In genomic region chr5:28061011-28061410, GRCm38 (mm10) we compare ENCODE assay signal across 11 mouse cellular contexts. TPM values are rescaled to one million over a fixed set of nuclear protein-coding genes. Genes with fewer than 3 reads are reported as not detected.
A peak's percentile ranks its signal among the peaks of the same experiment; 100 is the strongest.
DNase-seq lines count a peak whose midpoint lies in the region; ATAC-seq and TF ChIP-seq lines count a peak whose summit lies in the region.
"Had no signal": no experiment of that assay in that cellular context is flagged by ENCODE, and none has a peak within 500 bp of the region (broad histone marks: within the 10 kb centered on the region; RNA-seq: fewer than 3 reads in every experiment).

No protein-coding gene starts in this region.

- DNase-seq in heart, postnatal 14 days, result no peak
- DNase-seq in right cerebral cortex, postnatal 14 days, result peak; percentile 43
- DNase-seq in right cerebral cortex, adult 18-20 months, result no peak
- DNase-seq in lung, embryonic 14.5 days, result peak; percentile 36
- DNase-seq in telencephalon, adult 2 months (ENCODE audit: low read depth, low spot score), result peak; percentile 34
- DNase-seq in thymus, postnatal 14 days, result no peak
- DNase-seq: gastrocnemius, postnatal 10 days; kidney, postnatal 10 days; thymus, postnatal 25 days had no signal

- H3K4me3 ChIP-seq in heart, embryonic 13.5 days, result no peak overlapping the region
- no peak overlapping the region for H3K4me3 ChIP-seq in lung, embryonic 14.5 days (ENCODE audit: low read depth, low read length)
- no peak overlapping the region for H3K4me3 ChIP-seq in hindbrain, embryonic 13.5 days

- no peaks in the 10 kb centered on the region for H3K9me3 ChIP-seq in heart, embryonic 13.5 days
- no peaks in the 10 kb centered on the region for H3K9me3 ChIP-seq in lung, embryonic 14.5 days (ENCODE audit: low read depth, low read length)
- no peaks in the 10 kb centered on the region for H3K9me3 ChIP-seq in hindbrain, embryonic 13.5 days

- H3K9ac ChIP-seq in heart, embryonic 13.5 days, result no peak overlapping the region
- no peak overlapping the region for H3K9ac ChIP-seq in lung, embryonic 14.5 days
- no peak overlapping the region for H3K9ac ChIP-seq in hindbrain, embryonic 13.5 days

- peak overlapping the region; percentile 66 for H3K27ac ChIP-seq in heart, embryonic 13.5 days (replicated peaks)
- H3K27ac ChIP-seq in lung, embryonic 14.5 days (ENCODE audit: low read depth), result peak overlapping the region; percentile 48; the same call in 1 of the 2 replicates
- H3K27ac ChIP-seq in hindbrain, embryonic 13.5 days, result no peak overlapping the region

- peaks cover 34% of the 10 kb centered on the region for H3K4me1 ChIP-seq in heart, embryonic 13.5 days
- H3K4me1 ChIP-seq in lung, embryonic 14.5 days (ENCODE audit: insufficient read depth), result no peaks in the 10 kb centered on the region
- H3K4me1 ChIP-seq in hindbrain, embryonic 13.5 days (replicated peaks), result no peaks in the 10 kb centered on the region

- no peak for TF ChIP-seq CTCF in lung, embryonic 14.5 days (IDR thresholded peaks at IDR 0.05; ENCODE audit: low read depth)

- intact Hi-C loops in heart, postnatal 14 days (cut with DNase I), result no loop called here

- no peak for ATAC-seq in heart, embryonic 13.5 days (ENCODE audit: extremely low read depth, insufficient number of reproducible peaks, low FRiP score, low TSS enrichment)
- no peak for ATAC-seq in lung, embryonic 14.5 days (ENCODE audit: insufficient read depth)
- no peak for ATAC-seq in hindbrain, embryonic 13.5 days (ENCODE audit: low FRiP score)

- H3K4me2 ChIP-seq in heart, embryonic 13.5 days, result no peak overlapping the region
- no peak overlapping the region for H3K4me2 ChIP-seq in lung, embryonic 14.5 days
- H3K4me2 ChIP-seq in hindbrain, embryonic 13.5 days, result no peak overlapping the region

- no peaks in the 10 kb centered on the region for H3K27me3 ChIP-seq in heart, embryonic 13.5 days (replicated peaks)
- H3K27me3 ChIP-seq in lung, embryonic 14.5 days (ENCODE audit: insufficient read depth, low read length), result no peaks in the 10 kb centered on the region
- no peaks in the 10 kb centered on the region for H3K27me3 ChIP-seq in hindbrain, embryonic 13.5 days

- no peaks in the 10 kb centered on the region for H3K36me3 ChIP-seq in heart, embryonic 13.5 days
- no peaks in the 10 kb centered on the region for H3K36me3 ChIP-seq in lung, embryonic 14.5 days (ENCODE audit: insufficient read depth)
- no peaks in the 10 kb centered on the region for H3K36me3 ChIP-seq in hindbrain, embryonic 13.5 days

- WGBS in heart, embryonic 13.5 days, result 55% methylated on average over 6 of the region's 6 CpGs
- 61% methylated on average over 6 of the region's 6 CpGs for WGBS in lung, embryonic 14.5 days
- 85% methylated on average over 6 of the region's 6 CpGs for WGBS in hindbrain, embryonic 13.5 days

RNA-seq across cellular contexts. Expression of gene Insig1, which starts 10.2 kb away (rescaled TPM):
- polyA plus RNA-seq in heart, embryonic 13.5 days (2015; fragmentation: Nextera tagmentation; extraction: Ambion mirVana), result 26.7 and 29.0 TPM in 2 replicates
- total RNA-seq in heart, postnatal 14 days (2021), result 10 to 100 TPM; 14.2 to 14.7 TPM
- 66.5 and 74.8 TPM in 2 replicates for polyA plus RNA-seq in lung, embryonic 14.5 days (2014; fragmentation: Nextera tagmentation; extraction: Ambion mirVana)
- 64.3 and 71.5 TPM in 2 replicates for polyA plus RNA-seq in hindbrain, embryonic 13.5 days (2015; fragmentation: Nextera tagmentation; extraction: Ambion mirVana)

Comparison
In these comparisons a context has a peak if more than half of its experiments do, and no peak if none do; other contexts are left out.
1. DNase-seq: peak in right cerebral cortex, postnatal 14 days (single experiment), lung, embryonic 14.5 days (single experiment) and telencephalon, adult 2 months (single experiment); none in heart, postnatal 14 days (0 of 2), right cerebral cortex, adult 18-20 months (single experiment) and thymus, postnatal 14 days (single experiment).